Mouse (Mus musculus) stomach, embryonic 14.5 days (tissue): Measurements from ENCODE around the gene Papss2. TPM values are rescaled to one million over a fixed set of nuclear protein-coding genes. Genes with fewer than 3 reads are reported as not detected.

Source experiments
- ATAC-seq: fragments of 200-750 bp; cut with Nextera tagmentation; 2 replicates; pipeline ENCODE4 v1.8.0; 2017; ENCODE audit warnings: low read depth, moderate TSS enrichment; ENCODE audit not compliant: insufficient number of reproducible peaks, insufficient read depth, low FRiP score
- H3K27ac ChIP-seq: fragments of 300-500 bp; sonication (generic); 2 replicates; pipeline ENCODE4 v1.5.1; 2014; ENCODE audit warnings: mild to moderate bottlenecking, low read length, moderate library complexity, mixed read lengths
- H3K27me3 ChIP-seq: fragments of 300-500 bp; sonication (generic); 2 replicates; pipeline ENCODE4 v1.6.1; 2014; ENCODE audit warnings: low read length, control low read depth, mixed read lengths; ENCODE audit not compliant: control insufficient read depth, insufficient read depth
- H3K36me3 ChIP-seq: fragments of 300-500 bp; sonication (generic); 2 replicates; pipeline ENCODE4 v1.6.1; 2014; ENCODE audit warnings: mild to moderate bottlenecking, control low read depth, low read length, moderate library complexity, mixed read lengths; ENCODE audit not compliant: control insufficient read depth, insufficient read depth
- H3K4me1 ChIP-seq: fragments of 300-500 bp; sonication (generic); 2 replicates; pipeline ENCODE4 v1.6.1; 2014; ENCODE audit warnings: low read length, control low read depth, mixed read lengths; ENCODE audit not compliant: control insufficient read depth, insufficient read depth
- H3K4me2 ChIP-seq: fragments of 300-500 bp; sonication (generic); replicated peaks from 2 replicates; pipeline ENCODE4 v1.6.1; 2014; ENCODE audit warnings: low read depth, low read length, control low read depth
- H3K4me3 ChIP-seq: fragments of 300-500 bp; sonication (generic); 2 replicates; pipeline ENCODE4 v1.5.1; 2014; ENCODE audit warnings: low read depth, low read length, control low read depth
- H3K9ac ChIP-seq: fragments of 300-500 bp; sonication (generic); replicated peaks from 2 replicates; pipeline ENCODE4 v1.6.1; 2014; ENCODE audit warnings: low read depth, mild to moderate bottlenecking, control low read depth, low read length, moderate library complexity, mixed read lengths
- H3K9me3 ChIP-seq: fragments of 300-500 bp; sonication (generic); 2 replicates; pipeline ENCODE4 v1.6.1; 2016; ENCODE audit warnings: low read depth, low read length, control low read depth; ENCODE audit not compliant: control insufficient read depth
- WGBS: fragments of 180-500 bp; shearing (Covaris S2); extraction: QIAGEN DNeasy Blood & Tissue Kit; methylation state at CpG from one replicate; pipeline ENCODE4 v1.1.7; 2014; 5-methylcytosine and 5-hydroxymethylcytosine counted together
- polyA plus RNA-seq: library from polyadenylated mRNA; unstranded; fragments of >200 nt; fragmentation: Nextera tagmentation; extraction: Ambion mirVana; gene quantifications from 2 replicates; pipeline ENCODE4 v1.2.1, GENCODE M21; 2014

Papss2 gene
- polyA plus RNA-seq, 1 experiment from 2014 or later, result 9.0 TPM

DNA sequence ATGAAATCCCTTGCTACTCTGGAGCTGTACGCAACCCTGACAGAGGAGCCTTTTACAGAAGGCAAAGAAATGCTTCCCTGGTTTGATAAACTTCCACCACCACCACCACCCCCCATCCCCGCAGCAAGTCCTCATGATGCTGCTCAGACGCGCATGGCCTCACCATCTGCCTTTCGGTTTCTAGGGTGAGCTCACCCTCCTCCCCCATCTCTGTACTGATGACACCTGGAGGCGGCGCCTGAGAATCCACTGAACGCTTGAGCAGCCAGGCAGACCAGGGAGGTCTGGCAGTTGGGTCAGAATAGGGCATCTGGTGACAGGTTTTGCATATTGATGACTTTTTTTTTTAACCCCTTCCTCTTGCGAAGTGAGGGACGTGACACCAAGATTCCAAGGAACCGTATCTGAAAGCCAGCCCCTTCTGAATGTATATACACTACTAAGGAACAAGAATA is 117.0 kb downstream of the Papss2 start:
- no peaks in the 10 kb centered on the region for H3K9me3 ChIP-seq
- peak overlapping the region; percentile 93 for H3K9ac ChIP-seq
- peak overlapping the region; percentile 58; the same call in 1 of the 2 replicates for H3K27ac ChIP-seq
- peaks cover 5% of the 10 kb centered on the region; the same call in 1 of the 2 replicates for H3K4me1 ChIP-seq
- ATAC-seq, result peak; percentile 80
- H3K36me3 ChIP-seq, result no peaks in the 10 kb centered on the region
- peak overlapping the region; percentile 83 for H3K4me3 ChIP-seq
- no peaks in the 10 kb centered on the region for H3K27me3 ChIP-seq
- H3K4me2 ChIP-seq, result peak overlapping the region; percentile 81
- under 1% methylated on average over 11 of the region's 11 CpGs for WGBS

DNA sequence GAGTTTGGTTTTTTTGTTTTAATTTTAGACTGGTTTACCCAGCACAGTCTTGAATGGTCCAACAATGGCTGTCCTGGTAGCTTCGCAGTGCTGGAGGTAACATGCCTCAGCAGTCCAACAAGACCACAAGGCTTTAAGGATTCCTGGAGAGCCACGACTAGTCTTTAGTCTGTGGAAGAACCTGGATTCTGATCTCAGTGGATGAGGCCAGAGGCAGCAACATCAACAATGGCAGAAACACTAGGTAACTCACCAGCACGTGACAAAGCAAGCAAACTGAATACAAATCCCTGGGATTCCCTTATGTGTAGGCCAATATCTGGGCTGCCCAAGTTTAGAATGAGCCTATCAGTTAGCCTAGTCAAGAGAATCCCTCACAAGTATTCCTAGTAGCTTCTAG is 117.9 kb downstream of the Papss2 start:
- Histone ChIP-seq H3K9ac (no peak overlapping the region), H3K27ac (no peak overlapping the region), H3K9me3 (no peaks in the 10 kb centered on the region), H3K36me3 (no peaks in the 10 kb centered on the region), H3K27me3 (no peaks in the 10 kb centered on the region), H3K4me2 (no peak overlapping the region), H3K4me3 (no peak overlapping the region), H3K4me1 (peaks cover 5% of the 10 kb centered on the region; the same call in 1 of the 2 replicates)
- ATAC-seq, result no peak
- 85% methylated on average over 3 of the region's 3 CpGs for WGBS

DNA sequence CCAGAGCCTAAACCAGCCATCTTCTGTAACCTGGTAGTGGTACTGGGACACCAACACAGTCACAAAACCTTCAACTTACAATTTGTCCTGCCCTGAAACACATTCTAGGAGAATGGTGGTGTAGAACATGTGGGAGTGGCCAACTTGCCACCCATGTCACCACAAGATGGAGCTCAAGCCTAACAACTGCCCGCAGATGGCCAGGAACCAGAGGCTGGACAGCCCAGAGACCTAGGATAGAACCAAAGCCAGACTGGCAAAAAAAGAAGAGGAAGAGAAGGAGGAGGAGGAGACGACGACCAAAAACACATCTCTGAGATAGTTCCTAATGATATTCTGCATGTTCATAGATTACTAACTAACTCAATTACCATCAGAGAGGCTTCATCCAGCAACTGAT is 119.6 kb downstream of the Papss2 start:
- Histone ChIP-seq H3K27me3 (no peaks in the 10 kb centered on the region), H3K4me3 (no peak overlapping the region), H3K4me2 (no peak overlapping the region), H3K4me1 (peaks cover 5% of the 10 kb centered on the region; the same call in 1 of the 2 replicates), H3K27ac (no peak overlapping the region), H3K9me3 (no peaks in the 10 kb centered on the region), H3K9ac (no peak overlapping the region), H3K36me3 (no peaks in the 10 kb centered on the region)
- WGBS, result 2% methylated on average over 3 of the region's 3 CpGs
- no peak for ATAC-seq

DNA sequence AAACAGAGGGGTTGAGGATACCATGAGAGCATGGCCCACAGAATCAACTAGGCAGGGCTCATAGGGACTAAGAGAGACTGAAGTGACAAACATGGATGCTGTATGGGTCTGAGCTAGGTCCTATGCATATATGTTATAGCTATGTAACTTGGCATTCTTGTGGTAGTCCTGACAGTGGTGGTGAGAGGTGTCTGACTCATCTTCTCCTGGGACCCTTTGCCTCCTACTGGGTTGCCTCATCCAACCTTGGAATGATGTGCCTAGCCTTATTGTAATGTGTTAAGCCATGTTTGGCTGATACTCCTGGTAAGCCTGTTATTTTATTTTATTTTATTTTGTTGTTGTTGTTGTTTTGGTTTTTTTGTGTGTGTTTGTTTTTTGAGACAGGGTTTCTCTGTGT is 120.1 kb downstream of the Papss2 start:
- Histone ChIP-seq H3K36me3 (no peaks in the 10 kb centered on the region), H3K27me3 (no peaks in the 10 kb centered on the region), H3K4me1 (peaks cover 5% of the 10 kb centered on the region; the same call in 1 of the 2 replicates), H3K9me3 (no peaks in the 10 kb centered on the region), H3K27ac (no peak overlapping the region), H3K9ac (no peak overlapping the region), H3K4me3 (no peak overlapping the region), H3K4me2 (no peak overlapping the region)
- ATAC-seq, result no peak

Other genes with a start within 250 kb of the Papss2 start
- gene Sgms1, start 206.1 kb upstream of the Papss2 start, polyA plus RNA-seq, result 50.9 and 51.2 TPM in 2 replicates
- gene Rpl9-ps6, start 129.2 kb upstream of the Papss2 start, polyA plus RNA-seq, result 171 and 174 TPM in 2 replicates
- 58.2 and 60.2 TPM in 2 replicates for gene Minpp1, start 110.0 kb upstream of the Papss2 start, polyA plus RNA-seq
- 78.1 and 78.3 TPM in 2 replicates for gene Atad1, start 144.0 kb downstream of the Papss2 start, polyA plus RNA-seq
- gene Pten, start 161.7 kb downstream of the Papss2 start, polyA plus RNA-seq, result 21.3 and 23.1 TPM in 2 replicates